Mouse (Mus musculus) kidney, adult 2 months (tissue): ENCODE results near the gene Clta. TPM values are rescaled to one million over a fixed set of nuclear protein-coding genes. Genes with fewer than 3 reads are reported as not detected.
A peak's percentile ranks its signal among the peaks of the same experiment; 100 is the strongest.

Experiments used
- DNase-seq: peaks from one replicate; pipeline ENCODE4 v3.0.0; 2021
- H3K27ac ChIP-seq: fragments of 200-500 bp; 2 replicates; pipeline ENCODE4 v1.5.1; 2012; ENCODE audit warnings: low read depth, low read length, control low read depth, inconsistent platforms; ENCODE audit not compliant: insufficient read depth
- H3K27me3 ChIP-seq: fragments of 200-500 bp; replicated peaks from 2 replicates; pipeline ENCODE4 v1.6.1; 2012; ENCODE audit warnings: mild to moderate bottlenecking, moderate library complexity, low read length, inconsistent platforms; ENCODE audit not compliant: control insufficient read depth, insufficient read depth
- H3K36me3 ChIP-seq: fragments of 200-500 bp; 2 replicates; pipeline ENCODE4 v1.6.1; 2012; ENCODE audit warnings: mild to moderate bottlenecking, moderate library complexity, low read length, inconsistent platforms; ENCODE audit not compliant: control insufficient read depth, insufficient read depth
- H3K4me1 ChIP-seq: fragments of 200-500 bp; 2 replicates; pipeline ENCODE4 v1.6.1; 2011; ENCODE audit warnings: low read length; ENCODE audit not compliant: control insufficient read depth, insufficient read depth
- H3K4me3 ChIP-seq: fragments of 200-500 bp; 2 replicates; pipeline ENCODE4 v1.5.1; 2011; ENCODE audit warnings: mild to moderate bottlenecking, low read depth, low read length, control low read depth; ENCODE audit not compliant: insufficient read depth
- CTCF ChIP-seq: fragments of 200-500 bp; conservative IDR thresholded peaks from 2 replicates; pipeline ENCODE4 v1.5.1; 2011; ENCODE audit warnings: low read depth, mild to moderate bottlenecking, control low read depth, low read length, moderate library complexity, mixed read lengths; ENCODE audit not compliant: insufficient read depth, insufficient read length
- POLR2A ChIP-seq: fragments of 200-500 bp; IDR thresholded peaks from one replicate; pipeline ENCODE4 v1.6.1; 2011; ENCODE audit warnings: low read depth, low read length, control low read depth
- WGBS: fragments of 180-500 bp; shearing (Covaris S2); methylation state at CpG from one replicate; pipeline ENCODE4 v1.1.7; 2018; 5-methylcytosine and 5-hydroxymethylcytosine counted together
- polyA plus RNA-seq: library from polyadenylated mRNA; depleted of rRNA; stranded (reverse); fragments of >200 nt; gene quantifications from 2 replicates; pipeline ENCODE4 v1.2.3, GENCODE M21; 2012

The Clta gene
- polyA plus RNA-seq, 1 experiment = 261 TPM

DNA sequence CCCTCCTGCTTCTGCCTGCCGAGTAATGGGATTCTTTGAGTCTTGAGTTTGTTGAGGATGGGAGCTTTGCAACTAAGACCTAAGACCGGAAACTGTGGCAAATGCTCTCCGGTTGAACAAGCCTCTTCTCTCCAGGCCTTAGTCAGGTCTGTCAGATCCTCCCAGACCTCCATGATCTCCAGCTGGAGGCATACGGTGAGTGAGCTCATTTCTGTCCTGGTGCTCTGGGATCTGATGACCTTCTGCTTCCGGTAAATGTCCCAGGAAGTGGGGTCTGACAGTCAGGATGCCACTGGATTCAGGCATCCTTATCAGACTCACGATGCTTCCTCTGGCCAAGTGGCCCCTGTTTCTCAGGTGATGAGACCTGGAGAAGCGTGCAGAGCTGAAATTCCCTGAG, 23.0 kb upstream of the Clta start:
- Histone ChIP-seq H3K4me3 (no peak overlapping the region), H3K27me3 (no peaks in the 10 kb centered on the region), H3K36me3 (no peaks in the 10 kb centered on the region), H3K4me1 (no peaks in the 10 kb centered on the region), H3K27ac (no peak overlapping the region)
- WGBS = 76% methylated on average over 7 of the region's 7 CpGs
- TF ChIP-seq CTCF (no peak), POLR2A (no peak)
- no peak for DNase-seq

DNA sequence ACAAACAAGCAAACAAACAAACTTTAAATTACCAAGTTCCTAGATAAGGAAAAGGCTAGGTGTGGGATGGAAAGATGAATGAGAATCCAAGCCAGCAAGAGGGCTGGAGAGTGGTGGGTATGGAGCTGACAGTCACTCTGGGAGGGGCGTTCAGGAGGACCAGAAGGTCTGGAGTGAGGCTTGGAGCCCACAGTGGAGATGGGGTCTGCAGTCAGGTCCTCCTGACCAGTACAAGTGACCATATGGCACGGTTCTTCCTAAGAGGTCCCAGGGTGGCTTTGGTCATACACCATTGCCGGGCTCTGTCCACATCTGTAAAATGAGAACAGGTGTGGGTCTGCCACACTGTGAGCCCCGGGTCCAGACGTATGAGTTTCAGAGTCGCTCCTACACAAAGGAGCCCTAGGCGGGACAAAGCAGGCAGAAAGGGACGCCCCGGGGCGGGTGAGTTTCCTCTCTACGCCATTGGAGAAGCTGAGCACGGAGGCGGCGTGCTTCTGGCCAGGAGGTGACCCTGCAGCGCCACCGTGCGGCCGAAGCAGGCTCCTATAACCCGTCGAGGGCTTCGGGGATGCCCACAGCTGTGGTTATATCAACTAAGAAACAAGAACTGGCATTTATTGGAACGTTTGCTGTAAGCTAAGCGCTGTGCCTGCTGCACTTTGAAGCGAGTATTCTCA, 22.1 kb upstream of the Clta start:
- DNase-seq = peak; percentile 94
- H3K36me3 ChIP-seq = no peaks in the 10 kb centered on the region
- H3K27ac ChIP-seq = no peak overlapping the region
- H3K4me1 ChIP-seq = no peaks in the 10 kb centered on the region
- no peaks in the 10 kb centered on the region for H3K27me3 ChIP-seq
- WGBS = 2% methylated on average over 24 of the region's 24 CpGs
- peak overlapping the region; percentile 31; the same call in 1 of the 2 replicates for H3K4me3 ChIP-seq
- TF ChIP-seq CTCF = peak; percentile 92
- no peak for TF ChIP-seq POLR2A

DNA sequence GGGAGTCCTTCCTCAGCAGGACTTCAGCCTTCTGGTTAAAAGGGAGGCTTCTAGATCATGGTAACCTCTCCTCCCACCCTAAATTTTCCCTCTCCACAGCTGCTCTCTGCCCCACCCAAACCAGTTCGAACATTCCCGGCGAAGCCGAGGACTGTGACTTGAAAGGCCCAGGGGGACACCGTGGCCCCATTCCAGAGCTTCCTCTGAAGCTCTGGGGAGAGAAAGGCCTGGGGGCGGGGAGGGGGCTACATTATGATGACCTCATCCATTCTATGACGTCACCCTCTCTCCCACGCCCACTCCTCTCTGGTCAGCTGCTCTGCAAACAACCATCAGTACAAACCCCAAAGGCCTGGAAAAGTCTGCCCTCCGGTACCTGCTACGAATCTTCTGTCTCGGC, 21.1 kb upstream of the Clta start, which contains the start of gene Ccin:
Ccin (plus strand) TSS at position 303 of the 400 bp plus-strand sequence.
- no peak for TF ChIP-seq CTCF
- TF ChIP-seq POLR2A = no peak
- Histone ChIP-seq H3K4me1 (no peaks in the 10 kb centered on the region), H3K27me3 (no peaks in the 10 kb centered on the region), H3K36me3 (no peaks in the 10 kb centered on the region), H3K4me3 (no peak within 1 kb of the TSS), H3K27ac (no peak within 1 kb of the TSS)
- 81% methylated on average over 11 of the region's 11 CpGs for WGBS
- DNase-seq = no peak

DNA sequence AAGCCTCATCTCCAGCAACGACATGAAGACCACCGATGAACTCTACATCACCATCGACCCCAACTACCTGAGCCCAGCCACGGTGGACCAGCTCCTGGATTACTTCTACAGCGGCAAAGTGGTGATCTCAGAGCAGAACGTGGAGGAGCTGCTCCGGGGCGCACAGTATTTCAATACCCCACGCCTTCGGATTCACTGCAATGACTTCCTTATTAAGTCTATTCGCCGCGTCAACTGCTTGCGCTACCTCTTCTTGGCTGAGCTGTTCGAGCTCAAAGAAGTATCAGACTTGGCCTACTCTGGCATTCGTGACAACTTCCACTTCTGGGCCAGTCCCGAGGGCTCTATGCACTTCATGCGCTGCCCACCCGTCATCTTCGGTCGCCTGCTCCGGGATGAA, 20.5 kb upstream of the Clta start:
- DNase-seq = no peak
- 94% methylated on average over 22 of the region's 22 CpGs for WGBS
- Histone ChIP-seq H3K36me3 (no peaks in the 10 kb centered on the region), H3K4me3 (no peak overlapping the region), H3K27me3 (no peaks in the 10 kb centered on the region), H3K4me1 (no peaks in the 10 kb centered on the region), H3K27ac (no peak overlapping the region)
- TF ChIP-seq POLR2A (no peak), CTCF (no peak)

DNA sequence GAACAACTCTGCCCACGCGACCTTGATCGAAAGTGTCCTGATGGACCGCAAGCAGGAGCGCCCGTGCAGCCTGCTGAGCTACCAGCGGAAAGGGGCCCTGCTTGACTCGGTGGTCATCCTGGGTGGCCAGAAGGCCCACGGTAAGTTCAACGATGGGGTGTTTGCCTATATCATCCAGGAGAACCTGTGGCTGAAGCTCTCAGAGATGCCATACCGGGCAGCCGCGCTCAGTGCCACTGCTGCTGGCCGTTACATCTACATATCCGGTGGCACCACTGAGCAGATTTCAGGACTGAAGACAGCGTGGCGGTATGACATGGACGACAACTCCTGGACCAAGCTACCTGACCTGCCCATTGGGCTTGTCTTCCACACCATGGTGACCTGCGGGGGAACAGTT, 19.9 kb upstream of the Clta start:
- no peak for DNase-seq

DNA sequence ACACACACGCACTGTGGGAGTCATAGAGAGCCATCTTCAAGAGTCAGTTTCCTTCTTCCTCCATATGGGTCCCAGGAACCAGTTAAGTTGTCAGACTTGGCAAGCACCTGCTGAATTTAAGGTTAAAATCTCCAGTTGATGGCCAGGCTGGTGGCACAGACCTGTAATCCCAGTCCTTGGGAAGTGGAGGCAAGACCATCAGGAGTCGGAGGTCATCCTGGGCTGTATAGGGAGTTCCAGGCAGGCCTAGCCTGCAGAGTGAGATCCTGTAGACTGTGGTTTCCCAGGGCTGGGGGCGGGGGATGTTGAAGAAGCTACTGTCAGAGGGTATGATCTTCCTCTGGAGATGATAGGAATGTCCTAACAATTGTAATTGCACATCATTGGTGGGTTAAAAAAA, 15.3 kb upstream of the Clta start:
- 90% methylated on average over 3 of the region's 3 CpGs for WGBS
- H3K27me3 ChIP-seq = no peaks in the 10 kb centered on the region
- no peak overlapping the region for H3K4me3 ChIP-seq
- H3K36me3 ChIP-seq = no peaks in the 10 kb centered on the region
- DNase-seq = no peak
- no peaks in the 10 kb centered on the region for H3K4me1 ChIP-seq
- no peak overlapping the region for H3K27ac ChIP-seq
- TF ChIP-seq CTCF (no peak), POLR2A (no peak)

More for the DNA sequence above, 19.9 kb upstream of the Clta start:
- WGBS = 93% methylated on average over 19 of the region's 19 CpGs
- H3K36me3 ChIP-seq = no peaks in the 10 kb centered on the region
- H3K4me3 ChIP-seq = no peak overlapping the region
- H3K4me1 ChIP-seq = no peaks in the 10 kb centered on the region
- no peaks in the 10 kb centered on the region for H3K27me3 ChIP-seq
- TF ChIP-seq CTCF (no peak), POLR2A (no peak)
- no peak overlapping the region for H3K27ac ChIP-seq

DNA sequence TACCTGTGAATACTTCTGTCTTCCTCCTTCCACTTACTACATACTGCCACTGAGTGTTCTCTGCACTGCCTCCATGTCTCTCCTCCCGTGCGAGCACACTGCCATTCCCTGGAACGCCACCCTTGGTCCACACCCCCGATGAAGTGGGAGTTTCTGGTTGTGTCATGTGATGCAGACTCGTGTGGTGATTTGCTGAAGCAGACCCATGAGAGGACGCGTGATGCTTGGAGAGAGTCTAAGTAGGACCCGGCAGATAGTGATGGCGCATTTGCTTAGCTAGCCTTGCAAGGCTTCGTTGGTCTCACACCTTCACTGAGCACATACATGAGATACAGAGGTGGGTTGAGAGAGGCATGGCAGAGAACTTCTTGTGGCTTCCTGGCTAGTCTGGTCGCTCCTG, 11.2 kb upstream of the Clta start:
- TF ChIP-seq CTCF (no peak), POLR2A (no peak)
- 93% methylated on average over 11 of the region's 11 CpGs for WGBS
- Histone ChIP-seq H3K36me3 (no peaks in the 10 kb centered on the region), H3K4me1 (no peaks in the 10 kb centered on the region), H3K27me3 (no peaks in the 10 kb centered on the region), H3K27ac (no peak overlapping the region), H3K4me3 (no peak overlapping the region)
- no peak for DNase-seq

DNA sequence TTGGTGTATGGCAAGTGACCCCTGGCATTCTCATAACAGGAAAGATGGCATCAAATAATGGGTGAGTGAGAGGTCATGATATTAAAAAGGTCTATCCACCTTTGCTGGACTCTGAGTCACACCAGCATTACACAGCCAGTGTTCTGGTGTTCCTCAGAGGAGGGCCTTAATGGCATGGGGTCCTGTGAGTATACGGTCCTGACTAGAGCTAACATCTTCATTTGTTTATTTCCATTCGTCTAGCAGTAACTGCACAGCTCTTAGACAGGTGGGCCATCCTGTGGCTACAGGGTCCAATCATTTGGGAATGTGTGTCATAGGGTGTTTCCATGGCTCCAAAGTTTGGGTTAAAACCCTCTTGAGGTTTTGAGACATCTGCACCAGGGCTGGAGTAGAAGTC, 9.9 kb upstream of the Clta start:
- no peaks in the 10 kb centered on the region for H3K4me1 ChIP-seq
- no peak overlapping the region for H3K4me3 ChIP-seq
- 82% methylated on average over 2 of the region's 2 CpGs for WGBS
- H3K27me3 ChIP-seq = no peaks in the 10 kb centered on the region
- no peaks in the 10 kb centered on the region for H3K36me3 ChIP-seq
- H3K27ac ChIP-seq = no peak overlapping the region
- no peak for DNase-seq
- TF ChIP-seq CTCF (no peak), POLR2A (no peak)
